Mouse (Mus musculus): ENCODE data around the gene Cbx4. TPM values are rescaled to one million over a fixed set of nuclear protein-coding genes. Genes with fewer than 3 reads are reported as not detected.

Gene Cbx4
- polyA plus RNA-seq, 1 experiment from 2014 or later: 5.1 TPM

DNA sequence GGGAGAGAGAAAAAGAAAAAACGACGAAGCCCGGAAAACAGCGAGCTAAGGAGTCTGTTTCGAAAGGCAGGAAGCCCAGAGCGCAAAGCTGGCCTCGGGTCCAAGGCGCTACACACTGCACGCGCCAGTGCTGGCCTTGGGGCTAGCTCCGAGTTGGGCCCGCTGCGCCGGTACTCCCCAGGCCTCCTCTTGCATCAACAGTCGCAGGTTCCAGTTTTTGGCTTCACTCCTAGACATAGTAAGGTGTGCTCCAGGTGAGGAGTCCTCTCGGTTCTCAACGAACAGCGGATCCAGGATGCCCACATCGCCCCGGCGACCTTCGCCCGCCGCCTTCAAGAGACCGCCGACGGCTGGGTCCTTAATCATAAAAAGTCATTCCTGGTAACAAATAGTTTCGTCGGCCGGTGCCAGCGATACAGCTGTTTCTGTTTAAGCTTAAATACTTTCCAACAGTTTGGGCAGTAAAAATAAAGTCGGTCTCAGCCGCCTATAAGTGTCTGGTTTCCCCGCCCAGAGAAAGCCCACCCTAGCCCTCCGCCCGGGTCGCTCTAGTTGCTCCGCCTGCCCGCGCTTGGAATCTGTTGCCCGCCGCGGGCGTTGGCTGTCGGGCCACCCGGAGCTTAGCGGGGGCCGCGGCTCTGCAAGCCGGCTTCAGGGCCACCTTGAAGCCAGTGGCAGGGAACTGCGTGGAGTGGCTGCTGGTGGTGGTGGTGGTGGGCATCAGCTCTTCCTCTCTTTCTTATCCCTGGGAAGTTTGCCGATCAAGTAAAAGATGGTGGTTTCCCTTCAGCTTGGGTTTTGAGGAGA lies 43.4 kb downstream of the Cbx4 start:
- Histone ChIP-seq H3K36me3 (ENCODE audit: control insufficient read depth, insufficient read depth, low read length) (no peaks in the 10 kb centered on the region), H3K9me3 (ENCODE audit: control insufficient read depth, low read length) (no peaks in the 10 kb centered on the region), H3K4me1 (replicated peaks; ENCODE audit: control insufficient read depth, insufficient read depth, low read length) (peaks cover 50% of the 10 kb centered on the region), H3K27me3 (replicated peaks; ENCODE audit: control insufficient read depth, insufficient read depth, low read length) (peaks cover 86% of the 10 kb centered on the region), H3K4me3 (ENCODE audit: low read depth, low read length) (0 out of 2 replicates have a peak overlapping the region, but pooled peaks have one; percentile 15), H3K27ac (ENCODE audit: low read depth, low read length) (no peak overlapping the region), H3K4me2 (peak overlapping the region; percentile 92), H3K9ac (ENCODE audit: low read depth, low read length) (no peak overlapping the region)
- DNase-seq (ENCODE audit: low spot score) (peak; percentile 41), ATAC-seq (replicated peaks; ENCODE audit: low FRiP score) (no peak)
- WGBS: 1% methylated on average over 52 of the region's 52 CpGs

DNA sequence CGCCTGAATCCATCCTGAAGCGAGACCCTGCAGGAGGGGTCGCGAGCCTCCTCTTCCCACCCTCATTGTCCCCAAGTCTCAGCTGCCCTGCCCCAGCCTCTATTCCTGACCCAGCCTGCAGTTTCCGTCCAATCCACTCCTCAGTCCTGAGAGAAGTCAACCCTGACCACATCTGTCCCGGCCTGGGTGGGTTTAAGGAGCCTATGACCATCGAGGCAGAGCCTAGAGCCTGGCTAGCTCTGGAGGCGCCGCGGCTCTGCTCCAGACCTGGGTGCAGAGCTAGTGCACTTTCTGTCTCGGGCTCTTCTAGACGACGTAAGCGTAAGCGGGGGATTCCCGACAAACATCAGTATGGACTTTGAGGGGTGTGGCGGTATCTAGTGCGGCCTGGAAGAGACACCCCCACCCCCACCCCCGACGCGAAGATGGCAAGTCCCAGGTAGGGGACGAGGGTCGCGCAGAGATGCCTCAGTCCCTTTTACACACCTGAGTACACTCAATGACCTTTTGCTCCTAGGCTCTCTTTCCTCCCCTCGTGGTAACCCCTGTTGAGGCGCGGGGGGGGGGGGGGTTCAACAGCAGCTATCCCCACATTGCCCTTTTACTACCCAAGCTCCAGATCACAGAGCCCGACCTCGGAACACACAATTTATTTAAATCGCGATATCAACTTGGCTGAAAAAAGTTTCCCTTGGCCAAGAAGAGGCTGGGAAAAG lies 44.1 kb downstream of the Cbx4 start:
- DNase-seq (ENCODE audit: low spot score) (peak; percentile 44), ATAC-seq (replicated peaks; ENCODE audit: low FRiP score) (no peak)
- Histone ChIP-seq H3K27me3 (replicated peaks; ENCODE audit: control insufficient read depth, insufficient read depth, low read length) (peaks cover 86% of the 10 kb centered on the region), H3K36me3 (ENCODE audit: control insufficient read depth, insufficient read depth, low read length) (no peaks in the 10 kb centered on the region), H3K4me1 (replicated peaks; ENCODE audit: control insufficient read depth, insufficient read depth, low read length) (peaks cover 53% of the 10 kb centered on the region), H3K9ac (ENCODE audit: low read depth, low read length) (no peak overlapping the region), H3K4me3 (ENCODE audit: low read depth, low read length) (peak overlapping the region; percentile 75), H3K27ac (ENCODE audit: low read depth, low read length) (no peak overlapping the region), H3K4me2 (peak overlapping the region; percentile 92), H3K9me3 (ENCODE audit: control insufficient read depth, low read length) (no peaks in the 10 kb centered on the region)
- 3% methylated on average over 31 of the region's 31 CpGs for WGBS

DNA sequence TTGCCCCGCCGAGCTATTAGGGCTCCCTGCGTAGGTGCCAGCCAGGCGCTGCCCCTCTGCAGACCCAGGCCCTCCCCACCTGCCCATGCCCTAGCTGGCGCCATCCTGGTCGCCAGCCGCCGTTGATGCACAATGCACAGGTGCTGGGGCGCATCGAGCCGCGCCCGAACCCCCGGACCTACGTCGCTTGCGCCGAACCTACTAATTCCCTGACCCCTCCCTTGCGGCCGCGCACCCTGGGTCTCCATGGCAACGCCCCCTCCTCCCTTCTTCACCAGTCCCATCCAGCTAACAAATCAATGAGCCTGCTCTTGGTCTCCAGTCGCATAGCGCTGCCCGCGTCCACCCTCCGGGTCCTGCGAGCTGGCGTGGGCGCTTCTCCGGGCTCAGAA lies 44.7 kb downstream of the Cbx4 start:
- Histone ChIP-seq H3K27ac (ENCODE audit: low read depth, low read length) (no peak overlapping the region), H3K4me3 (ENCODE audit: low read depth, low read length) (peak overlapping the region; percentile 75), H3K4me1 (replicated peaks; ENCODE audit: control insufficient read depth, insufficient read depth, low read length) (peaks cover 50% of the 10 kb centered on the region)

DNA sequence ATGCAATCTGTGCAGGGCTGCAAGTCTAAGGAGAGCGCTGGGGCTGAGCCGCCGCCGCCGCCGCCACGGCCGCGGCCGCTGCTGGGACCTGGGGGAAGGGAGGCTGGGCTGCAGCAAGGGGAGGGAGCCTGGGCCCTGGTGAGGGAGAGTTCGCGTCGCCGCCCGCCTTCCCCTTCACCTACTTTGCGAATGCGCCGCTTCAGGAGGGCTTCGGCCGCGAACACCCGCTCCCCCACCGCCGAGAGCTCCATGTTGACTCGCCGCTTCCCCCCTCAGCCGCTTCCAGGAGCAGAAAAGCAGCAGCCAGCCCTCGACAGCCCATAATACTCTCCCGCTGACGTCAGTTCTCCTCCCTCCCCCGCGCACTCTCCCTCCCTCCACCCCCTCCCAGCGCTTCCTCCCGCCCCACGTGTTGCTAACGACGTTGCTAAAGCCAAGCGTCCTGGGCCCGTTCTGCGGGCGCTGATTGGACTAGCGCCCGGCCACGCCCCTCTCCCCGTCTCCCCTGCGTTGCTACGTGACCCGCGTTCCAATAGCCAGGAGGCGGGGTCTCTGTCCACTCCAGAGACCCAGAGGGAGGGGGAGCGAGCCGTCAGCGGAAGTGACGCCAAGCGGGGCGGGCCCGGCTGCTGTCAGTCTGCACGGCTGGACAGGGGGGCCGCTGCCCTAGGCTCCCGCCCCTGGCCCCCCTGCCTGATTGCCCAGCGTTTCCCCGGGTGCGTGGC lies 45.3 kb downstream of the Cbx4 start, which contains the start of gene Cbx8:
Cbx8 (minus strand) TSS at position 370 of the 725 bp plus-strand sequence.
- H3K9me3 ChIP-seq (ENCODE audit: control insufficient read depth, low read length): no peaks in the 10 kb centered on the region
- under 1% methylated on average over 60 of the region's 63 CpGs for WGBS
- H3K4me1 ChIP-seq (replicated peaks; ENCODE audit: control insufficient read depth, insufficient read depth, low read length): peaks cover 50% of the 10 kb centered on the region
- H3K27me3 ChIP-seq (replicated peaks; ENCODE audit: control insufficient read depth, insufficient read depth, low read length): peaks cover 86% of the 10 kb centered on the region
- peak within 1 kb of the TSS; percentile 49; the same call in 1 of the 2 replicates for H3K27ac ChIP-seq (ENCODE audit: low read depth, low read length)
- DNase-seq (ENCODE audit: low spot score) (peak; percentile 98), ATAC-seq (replicated peaks; ENCODE audit: low FRiP score) (peak; percentile 94)
- peak within 1 kb of the TSS; percentile 92 for H3K4me2 ChIP-seq
- H3K36me3 ChIP-seq (ENCODE audit: control insufficient read depth, insufficient read depth, low read length): no peaks in the 10 kb centered on the region
- peak within 1 kb of the TSS; percentile 75 for H3K4me3 ChIP-seq (ENCODE audit: low read depth, low read length)
- peak within 1 kb of the TSS; percentile 81 for H3K9ac ChIP-seq (ENCODE audit: low read depth, low read length)

More for the DNA sequence above, 44.7 kb downstream of the Cbx4 start:
- ATAC-seq (replicated peaks; ENCODE audit: low FRiP score): peak; percentile 53
- Histone ChIP-seq H3K4me2 (peak overlapping the region; percentile 92), H3K36me3 (ENCODE audit: control insufficient read depth, insufficient read depth, low read length) (no peaks in the 10 kb centered on the region), H3K27me3 (replicated peaks; ENCODE audit: control insufficient read depth, insufficient read depth, low read length) (peaks cover 86% of the 10 kb centered on the region), H3K9ac (ENCODE audit: low read depth, low read length) (peak overlapping the region; percentile 44), H3K9me3 (ENCODE audit: control insufficient read depth, low read length) (no peaks in the 10 kb centered on the region)
- WGBS: under 1% methylated on average over 30 of the region's 31 CpGs
- no peak for DNase-seq (ENCODE audit: low spot score)

DNA sequence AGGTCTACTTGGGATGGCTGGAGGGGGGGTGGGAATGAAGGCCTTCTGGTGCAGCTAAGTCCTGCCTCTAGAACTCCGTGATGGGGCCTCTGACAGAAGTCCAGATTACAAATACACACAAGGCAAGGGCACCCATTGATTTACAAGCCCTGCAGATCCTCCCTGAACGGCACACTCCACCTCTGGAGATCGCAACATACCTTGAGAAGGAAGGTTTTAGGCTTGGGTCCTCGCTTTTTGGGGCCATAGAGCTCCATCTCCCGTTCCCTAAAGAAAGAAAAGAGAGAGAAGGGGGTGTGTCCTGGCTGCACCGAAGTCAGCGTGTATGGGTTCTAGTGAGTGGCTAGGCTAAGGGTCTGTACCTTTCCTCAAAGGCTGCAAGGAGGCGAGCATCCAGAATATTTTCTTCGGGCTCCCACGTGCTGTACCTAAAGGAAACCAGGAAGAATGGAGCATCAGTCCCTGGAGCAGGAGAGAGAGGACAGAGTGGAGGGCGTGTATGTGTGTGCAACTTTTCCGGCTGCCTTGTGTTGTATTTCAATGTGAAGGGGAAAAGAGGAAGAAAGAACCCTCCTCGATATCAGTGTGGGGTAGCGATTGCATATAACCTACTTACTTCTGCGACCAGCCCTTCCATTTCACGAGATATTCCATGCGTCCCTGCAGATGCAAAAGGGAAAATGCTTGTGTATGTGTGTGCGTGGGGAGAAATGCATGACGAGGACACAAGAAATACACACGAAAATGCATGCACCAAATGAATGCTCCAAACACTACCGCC lies 46.1 kb downstream of the Cbx4 start:
- H3K36me3 ChIP-seq (ENCODE audit: control insufficient read depth, insufficient read depth, low read length): no peaks in the 10 kb centered on the region
- peak overlapping the region; percentile 75 for H3K4me3 ChIP-seq (ENCODE audit: low read depth, low read length)
- H3K27me3 ChIP-seq (replicated peaks; ENCODE audit: control insufficient read depth, insufficient read depth, low read length): peaks cover 86% of the 10 kb centered on the region
- ATAC-seq (replicated peaks; ENCODE audit: low FRiP score) (no peak), DNase-seq (ENCODE audit: low spot score) (no peak)
- H3K9me3 ChIP-seq (ENCODE audit: control insufficient read depth, low read length): no peaks in the 10 kb centered on the region
- H3K4me1 ChIP-seq (replicated peaks; ENCODE audit: control insufficient read depth, insufficient read depth, low read length): peaks cover 47% of the 10 kb centered on the region
- no peak overlapping the region for H3K27ac ChIP-seq (ENCODE audit: low read depth, low read length)
- H3K9ac ChIP-seq (ENCODE audit: low read depth, low read length): peak overlapping the region; percentile 81
- H3K4me2 ChIP-seq: peak overlapping the region; percentile 92
- 9% methylated on average over 21 of the region's 21 CpGs for WGBS

DNA sequence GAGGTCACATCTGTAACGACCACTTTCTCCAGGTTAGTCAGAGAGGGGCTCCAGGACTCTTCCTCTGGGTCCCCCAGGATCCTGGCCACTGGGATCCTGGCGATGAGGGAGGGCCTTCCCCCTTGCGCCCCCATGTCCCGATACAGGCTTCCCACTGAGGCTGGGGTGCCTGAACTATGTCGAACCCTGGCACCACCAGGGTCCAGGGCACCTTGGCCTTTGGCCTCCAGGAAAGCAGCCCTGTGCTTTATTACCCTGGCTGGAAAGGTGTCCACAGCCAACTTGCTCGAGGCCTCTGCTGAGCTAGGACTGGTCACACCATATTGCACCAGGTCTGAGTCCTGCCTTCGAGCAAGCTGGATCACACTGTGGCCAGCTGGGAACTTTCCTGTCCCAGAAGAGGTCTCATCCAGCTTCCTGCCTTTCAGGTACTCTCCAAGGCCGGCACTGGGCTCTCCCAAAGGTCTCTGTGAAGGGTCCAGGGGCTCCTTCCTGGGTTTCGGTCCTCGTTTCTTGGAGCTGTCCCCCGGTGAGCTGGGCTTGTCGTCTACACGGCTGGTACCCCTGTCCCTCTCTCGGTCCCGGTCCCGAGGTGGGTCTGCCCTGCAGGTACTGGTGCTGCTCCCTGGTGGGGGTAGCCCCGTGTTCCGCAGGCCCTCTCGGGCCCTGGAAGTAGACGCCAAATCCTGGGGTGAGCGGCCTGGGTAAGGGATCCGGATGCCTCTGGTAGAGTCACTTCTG lies 47.1 kb downstream of the Cbx4 start:
- H3K4me3 ChIP-seq (ENCODE audit: low read depth, low read length): no peak overlapping the region
- no peak for DNase-seq (ENCODE audit: low spot score)
- H3K9me3 ChIP-seq (ENCODE audit: control insufficient read depth, low read length): no peaks in the 10 kb centered on the region
- H3K27ac ChIP-seq (ENCODE audit: low read depth, low read length): no peak overlapping the region
- no peak for ATAC-seq (replicated peaks; ENCODE audit: low FRiP score)
- WGBS: 60% methylated on average over 22 of the region's 22 CpGs
- H3K27me3 ChIP-seq (replicated peaks; ENCODE audit: control insufficient read depth, insufficient read depth, low read length): peaks cover 86% of the 10 kb centered on the region
- H3K4me1 ChIP-seq (replicated peaks; ENCODE audit: control insufficient read depth, insufficient read depth, low read length): peaks cover 38% of the 10 kb centered on the region
- no peak overlapping the region; the same call in 1 of the 2 replicates for H3K4me2 ChIP-seq
- H3K36me3 ChIP-seq (ENCODE audit: control insufficient read depth, insufficient read depth, low read length): no peaks in the 10 kb centered on the region
- H3K9ac ChIP-seq (ENCODE audit: low read depth, low read length): no peak overlapping the region

DNA sequence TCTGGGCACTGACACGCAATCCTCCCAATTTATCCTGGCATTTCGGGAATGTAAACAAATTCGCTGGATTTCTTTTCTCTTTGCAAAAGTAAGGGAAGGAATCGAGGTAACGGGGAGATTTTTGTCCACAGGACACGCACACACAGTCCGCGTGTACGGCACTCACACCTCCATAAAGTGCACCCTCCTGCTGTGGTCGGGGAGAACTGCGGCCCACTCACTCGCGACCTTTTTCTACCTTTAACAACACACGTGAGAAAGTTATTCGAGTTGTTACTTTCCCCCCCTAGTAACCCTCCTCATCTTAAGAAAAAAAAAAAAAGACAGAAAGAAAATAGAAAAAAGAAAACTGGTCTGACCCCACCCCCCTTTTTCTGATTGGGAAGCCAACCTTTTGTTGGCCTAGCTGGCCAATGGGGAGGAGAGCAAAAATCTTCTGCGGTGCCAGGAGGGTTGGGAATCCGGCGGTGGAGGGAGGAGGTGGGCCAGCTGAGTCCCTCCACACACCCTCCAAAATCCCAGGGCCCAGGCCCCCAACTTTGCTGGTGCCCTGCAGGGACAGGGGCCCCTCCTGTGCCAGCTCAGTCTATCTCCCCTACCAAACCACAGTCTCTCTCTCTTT lies 48.1 kb downstream of the Cbx4 start:
- Histone ChIP-seq H3K4me3 (ENCODE audit: low read depth, low read length) (peak overlapping the region; percentile 49), H3K4me1 (replicated peaks; ENCODE audit: control insufficient read depth, insufficient read depth, low read length) (peaks cover 38% of the 10 kb centered on the region), H3K27ac (ENCODE audit: low read depth, low read length) (no peak overlapping the region), H3K9me3 (ENCODE audit: control insufficient read depth, low read length) (no peaks in the 10 kb centered on the region), H3K36me3 (ENCODE audit: control insufficient read depth, insufficient read depth, low read length) (no peaks in the 10 kb centered on the region), H3K4me2 (peak overlapping the region; percentile 71), H3K27me3 (replicated peaks; ENCODE audit: control insufficient read depth, insufficient read depth, low read length) (peaks cover 85% of the 10 kb centered on the region), H3K9ac (ENCODE audit: low read depth, low read length) (no peak overlapping the region)
- WGBS: 10% methylated on average over 18 of the region's 18 CpGs
- DNase-seq (ENCODE audit: low spot score): no peak
- no peak for ATAC-seq (replicated peaks; ENCODE audit: low FRiP score)
